Mouse (Mus musculus) heart, adult 2 months (tissue): ENCODE measurements at regions not wholly inside any gene's neighbourhood (a gene's known extent, or its start where the extent isn't known, plus 50 kb on each side); places are given as distances from the start of the nearest gene placed in this dataset.

Experiments used
- CTCF ChIP-seq: fragments of 200-600 bp; IDR thresholded peaks from 2 replicates; pipeline ENCODE4 v1.8.1; 2022; ENCODE audit warnings: antibody characterized with exemption, mild to moderate bottlenecking, moderate library complexity
- POLR2A ChIP-seq: fragments of 200-500 bp; IDR thresholded peaks from 2 replicates; pipeline ENCODE4 v1.6.1; 2011; ENCODE audit warnings: mild to moderate bottlenecking, low read depth, low read length, control low read depth; ENCODE audit not compliant: insufficient read depth

DNA sequence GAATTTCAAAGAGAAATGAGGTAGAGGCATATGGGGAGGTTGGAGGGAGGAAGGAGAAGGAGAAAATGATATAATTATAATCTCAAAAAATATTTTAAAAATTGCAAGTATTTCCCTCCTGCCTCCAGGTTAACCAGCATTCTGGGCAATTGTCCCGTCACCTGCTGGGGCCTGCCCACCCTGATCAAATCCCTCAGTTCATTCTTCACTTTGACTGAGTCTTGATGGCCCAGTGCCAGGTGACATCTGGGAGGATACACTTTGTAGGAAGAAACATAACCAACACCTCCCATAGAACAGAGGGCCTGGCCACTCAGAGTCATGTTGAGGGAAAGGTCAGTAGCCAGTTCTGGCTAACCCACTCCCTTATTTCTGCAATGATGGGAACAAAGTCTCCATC, 360.8 kb upstream of the Ubash3b start:
- TF ChIP-seq POLR2A (no peak), CTCF (no peak)
